Mouse (Mus musculus) midbrain, postnatal 0 days (tissue): Measurements from ENCODE around the gene Tfdp1. TPM values are rescaled to one million over a fixed set of nuclear protein-coding genes. Genes with fewer than 3 reads are reported as not detected.
"Not testable (repeated sequence)": the region's sequence is repeated elsewhere in the genome, so short reads cannot be mapped to it uniquely, and the experiment has no call there.

Source experiments
- ATAC-seq: fragments of 200-750 bp; cut with Nextera tagmentation; 2 replicates; pipeline ENCODE4 v1.8.0; 2017; ENCODE audit warnings: moderate number of reproducible peaks, mild to moderate bottlenecking, moderate TSS enrichment, moderate library complexity; ENCODE audit not compliant: low FRiP score
- DNase-seq: peaks from one replicate; pipeline ENCODE4 v3.0.0-alpha.2; 2015; ENCODE audit warnings: low spot score
- H3K27ac ChIP-seq: fragments of 300-500 bp; sonication (generic); 2 replicates; pipeline ENCODE4 v1.5.1; 2014; ENCODE audit warnings: low read depth, mild to moderate bottlenecking, low read length, mixed read lengths
- H3K27me3 ChIP-seq: fragments of 300-500 bp; sonication (generic); 2 replicates; pipeline ENCODE4 v1.6.1; 2014; ENCODE audit warnings: low read length, control low read depth, mixed read lengths; ENCODE audit not compliant: insufficient read depth
- H3K36me3 ChIP-seq: fragments of 300-500 bp; sonication (generic); 2 replicates; pipeline ENCODE4 v1.6.1; 2014; ENCODE audit warnings: low read length, control low read depth, mixed read lengths; ENCODE audit not compliant: insufficient read depth
- H3K4me1 ChIP-seq: fragments of 300-500 bp; sonication (generic); 2 replicates; pipeline ENCODE4 v1.6.1; 2014; ENCODE audit warnings: mild to moderate bottlenecking, control low read depth, antibody characterized with exemption, low read length, mixed read lengths; ENCODE audit not compliant: insufficient read depth
- H3K4me2 ChIP-seq: fragments of 300-500 bp; sonication (generic); 2 replicates; pipeline ENCODE4 v1.6.1; 2014; ENCODE audit warnings: low read depth, mild to moderate bottlenecking, low read length, mixed read lengths; ENCODE audit not compliant: poor library complexity, severe bottlenecking
- H3K4me3 ChIP-seq: fragments of 300-500 bp; sonication (generic); 2 replicates; pipeline ENCODE4 v1.5.1; 2014; ENCODE audit warnings: low read depth, mild to moderate bottlenecking, low read length, moderate library complexity
- H3K9ac ChIP-seq: fragments of 300-500 bp; sonication (generic); replicated peaks from 2 replicates; pipeline ENCODE4 v1.6.1; 2014; ENCODE audit warnings: mild to moderate bottlenecking, low read length, moderate library complexity, mixed read lengths; ENCODE audit not compliant: poor library complexity, severe bottlenecking
- H3K9me3 ChIP-seq: fragments of 300-500 bp; sonication (generic); 2 replicates; pipeline ENCODE4 v1.6.1; 2016; ENCODE audit warnings: low read length, control low read depth
- CTCF ChIP-seq: IDR thresholded peaks from 2 replicates; pipeline ENCODE4 v1.5.1; 2016; ENCODE audit warnings: antibody characterized with exemption, mild to moderate bottlenecking
- WGBS: fragments of 180-500 bp; shearing (Covaris S2); extraction: QIAGEN DNeasy Blood & Tissue Kit; methylation state at CpG from one replicate; pipeline ENCODE4 v1.1.7; 2014; 5-methylcytosine and 5-hydroxymethylcytosine counted together
- polyA plus RNA-seq: library from polyadenylated mRNA; unstranded; fragments of >200 nt; fragmentation: Nextera tagmentation; extraction: Ambion mirVana; gene quantifications from 2 replicates; pipeline ENCODE4 v1.2.1, GENCODE M21; 2015
- total RNA-seq: library from RNA; depleted of rRNA; stranded (reverse); fragments of >200 nt; gene quantifications from 2 replicates; pipeline ENCODE4 v1.2.3, GENCODE M21; 2014

Tfdp1 gene
- total and polyA plus RNA-seq, 2 experiments from 2014 or later, result 58.6 to 75.4 TPM

DNA sequence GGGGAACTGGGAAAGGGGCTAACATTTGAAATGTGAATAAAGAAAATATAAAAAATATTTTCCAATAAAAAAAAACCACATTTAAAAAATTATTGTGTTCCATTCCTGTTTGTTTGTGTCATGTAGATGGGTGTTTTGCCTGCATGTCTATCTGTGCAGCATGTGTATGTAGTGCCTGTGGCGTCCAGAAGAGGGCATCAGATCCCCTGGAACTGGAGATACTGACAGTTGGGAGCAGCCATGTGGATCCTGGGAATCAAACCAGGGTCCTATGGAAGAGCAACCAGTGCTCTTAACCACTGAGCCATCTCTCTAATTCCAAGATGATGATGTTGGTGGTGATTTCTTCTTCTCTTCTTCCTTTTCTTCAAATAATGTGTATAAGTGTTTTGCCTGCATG is 3.9 kb upstream of the Tfdp1 start:
- 42% methylated on average over 1 of the region's 1 CpGs for WGBS
- no peaks in the 10 kb centered on the region for H3K4me1 ChIP-seq
- no peaks in the 10 kb centered on the region for H3K36me3 ChIP-seq

DNA sequence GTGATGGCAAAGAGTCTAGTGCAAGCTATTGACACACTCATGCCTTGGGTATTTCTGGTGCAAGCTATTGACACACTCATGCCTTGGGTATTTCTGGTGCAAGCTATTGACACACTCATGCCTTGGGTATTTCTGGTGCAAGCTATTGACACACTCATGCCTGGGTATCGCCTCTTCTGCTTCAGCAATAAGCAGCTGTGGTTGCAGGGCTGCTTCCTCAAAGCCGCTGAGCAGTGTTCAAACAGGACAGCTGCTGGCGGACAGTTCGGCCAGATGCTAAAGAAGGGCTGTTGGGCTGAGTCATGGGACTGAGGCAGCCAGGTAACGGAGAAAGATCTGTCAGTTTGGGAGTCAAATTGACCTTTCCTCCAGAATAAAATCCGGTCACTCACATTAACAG is 1.3 kb upstream of the Tfdp1 start:
- H3K9ac ChIP-seq, H3K27me3 ChIP-seq, H3K9me3 ChIP-seq, ATAC-seq, H3K4me1 ChIP-seq, DNase-seq, H3K4me2 ChIP-seq, H3K27ac ChIP-seq, H3K4me3 ChIP-seq, H3K36me3 ChIP-seq: not testable (repeated sequence)
- 89% methylated on average over 6 of the region's 6 CpGs for WGBS

More for the DNA sequence above, 3.9 kb upstream of the Tfdp1 start:
- Histone ChIP-seq H3K9me3 (no peaks in the 10 kb centered on the region), H3K4me2 (no peak overlapping the region), H3K27me3 (no peaks in the 10 kb centered on the region), H3K4me3 (no peak overlapping the region), H3K27ac (no peak overlapping the region), H3K9ac (no peak overlapping the region)
- ATAC-seq, result no peak
- DNase-seq, result no peak
- no peak for TF ChIP-seq CTCF

GRCm38 (mm10) chr8:13337678-13338077 is 873 bp upstream of the Tfdp1 start:
- DNase-seq, result no peak
- no peak for TF ChIP-seq CTCF

DNA sequence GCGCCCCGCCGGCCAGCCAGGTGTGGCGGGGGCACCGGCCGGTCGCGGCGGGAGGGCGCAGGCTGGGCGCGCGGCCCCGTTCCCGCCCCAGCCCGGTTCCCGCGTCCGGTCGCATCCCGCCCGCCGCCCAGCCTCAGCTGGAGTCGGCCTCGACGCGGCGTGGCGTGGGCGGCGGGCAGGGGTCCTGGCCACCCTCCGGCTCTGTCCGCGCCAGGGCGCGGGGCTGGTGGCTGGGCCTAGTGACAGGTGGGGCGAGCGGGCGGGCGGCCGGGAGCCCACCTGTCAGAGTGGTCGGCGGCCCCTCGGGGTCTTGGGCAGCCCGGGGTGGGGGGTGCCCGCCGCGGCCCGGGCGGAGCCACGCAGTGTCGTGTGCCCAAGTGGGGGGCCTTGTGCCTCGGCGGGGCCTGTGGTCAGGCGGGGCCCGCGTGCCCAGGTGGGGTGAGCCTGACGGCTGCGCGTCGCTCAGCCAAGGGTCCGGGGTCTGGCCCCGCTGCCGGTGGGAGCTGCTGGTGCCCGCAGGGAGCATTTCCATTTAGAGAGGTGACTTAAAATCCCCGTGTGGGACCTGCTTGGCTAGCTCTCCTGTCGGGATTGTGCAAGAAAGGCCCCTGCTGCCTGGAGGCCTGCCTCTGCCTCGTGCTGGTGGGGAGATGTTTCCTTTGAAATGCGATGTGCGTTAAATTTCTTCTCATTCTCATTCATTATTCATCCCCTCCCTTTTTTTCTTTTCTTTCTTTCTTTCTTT is 522 bp downstream of the Tfdp1 start:
- peak; percentile 64 for ATAC-seq
- H3K9me3 ChIP-seq, result no peaks in the 10 kb centered on the region
- H3K4me3 ChIP-seq, result peak overlapping the region; percentile 89
- no peaks in the 10 kb centered on the region for H3K27me3 ChIP-seq
- peaks cover 14% of the 10 kb centered on the region for H3K36me3 ChIP-seq
- peak overlapping the region; percentile 83 for H3K27ac ChIP-seq
- peak overlapping the region; percentile 89 for H3K4me2 ChIP-seq
- DNase-seq, result peak; percentile 7
- peak overlapping the region; percentile 96 for H3K9ac ChIP-seq
- no peak for TF ChIP-seq CTCF
- no peaks in the 10 kb centered on the region for H3K4me1 ChIP-seq
- under 1% methylated on average over 29 of the region's 70 CpGs for WGBS

More at GRCm38 (mm10) chr8:13337678-13338077, 873 bp upstream of the Tfdp1 start:
- no peaks in the 10 kb centered on the region for H3K27me3 ChIP-seq
- no peak for ATAC-seq
- H3K9ac ChIP-seq, result peak overlapping the region; percentile 96; the same call in 1 of the 2 replicates
- H3K36me3 ChIP-seq, result peaks cover 4% of the 10 kb centered on the region; the same call in 1 of the 2 replicates
- H3K27ac ChIP-seq, result peak overlapping the region; percentile 83; the same call in 1 of the 2 replicates
- H3K4me3 ChIP-seq, result peak overlapping the region; percentile 89
- peak overlapping the region; percentile 89 for H3K4me2 ChIP-seq
- no peaks in the 10 kb centered on the region for H3K4me1 ChIP-seq
- no peaks in the 10 kb centered on the region for H3K9me3 ChIP-seq
- 76% methylated on average over 3 of the region's 3 CpGs for WGBS

DNA sequence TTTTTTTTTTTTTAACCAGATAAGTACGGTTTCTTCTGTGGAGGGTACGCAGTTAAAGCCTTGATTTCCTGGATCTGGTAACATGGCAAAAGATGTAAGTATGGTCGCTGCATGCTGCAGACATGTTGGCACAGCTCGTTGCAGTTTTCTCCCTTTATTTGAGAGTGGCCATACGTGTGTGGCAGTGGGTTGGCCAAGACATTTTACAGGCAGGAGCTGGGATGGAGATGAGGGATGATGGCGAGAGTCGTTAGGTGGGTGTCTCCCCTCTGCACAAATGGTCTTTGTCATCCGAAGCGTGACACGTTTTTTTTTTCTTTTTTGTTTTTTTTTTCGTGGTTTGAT is 1.1 kb downstream of the Tfdp1 start:
- 2% methylated on average over 11 of the region's 11 CpGs for WGBS
- peak overlapping the region; percentile 96 for H3K9ac ChIP-seq
- peaks cover 19% of the 10 kb centered on the region for H3K36me3 ChIP-seq
- no peaks in the 10 kb centered on the region for H3K9me3 ChIP-seq
- no peak for TF ChIP-seq CTCF
- no peak for ATAC-seq
- no peaks in the 10 kb centered on the region for H3K27me3 ChIP-seq
- H3K4me3 ChIP-seq, result peak overlapping the region; percentile 89
- peak overlapping the region; percentile 89 for H3K4me2 ChIP-seq
- peak; percentile 32 for DNase-seq
- H3K4me1 ChIP-seq, result no peaks in the 10 kb centered on the region
- H3K27ac ChIP-seq, result no peak overlapping the region

GRCm38 (mm10) chr8:13340650-13341049 is 2.1 kb downstream of the Tfdp1 start:
- TF ChIP-seq CTCF, result no peak
- ATAC-seq, result no peak
- Histone ChIP-seq H3K27ac (no peak overlapping the region), H3K4me2 (no peak overlapping the region), H3K4me3 (no peak overlapping the region), H3K27me3 (no peaks in the 10 kb centered on the region), H3K4me1 (no peaks in the 10 kb centered on the region), H3K9me3 (no peaks in the 10 kb centered on the region), H3K36me3 (peaks cover 26% of the 10 kb centered on the region), H3K9ac (no peak overlapping the region)
- 83% methylated on average over 8 of the region's 8 CpGs for WGBS
- no peak for DNase-seq
